In the genomic region with DNA sequence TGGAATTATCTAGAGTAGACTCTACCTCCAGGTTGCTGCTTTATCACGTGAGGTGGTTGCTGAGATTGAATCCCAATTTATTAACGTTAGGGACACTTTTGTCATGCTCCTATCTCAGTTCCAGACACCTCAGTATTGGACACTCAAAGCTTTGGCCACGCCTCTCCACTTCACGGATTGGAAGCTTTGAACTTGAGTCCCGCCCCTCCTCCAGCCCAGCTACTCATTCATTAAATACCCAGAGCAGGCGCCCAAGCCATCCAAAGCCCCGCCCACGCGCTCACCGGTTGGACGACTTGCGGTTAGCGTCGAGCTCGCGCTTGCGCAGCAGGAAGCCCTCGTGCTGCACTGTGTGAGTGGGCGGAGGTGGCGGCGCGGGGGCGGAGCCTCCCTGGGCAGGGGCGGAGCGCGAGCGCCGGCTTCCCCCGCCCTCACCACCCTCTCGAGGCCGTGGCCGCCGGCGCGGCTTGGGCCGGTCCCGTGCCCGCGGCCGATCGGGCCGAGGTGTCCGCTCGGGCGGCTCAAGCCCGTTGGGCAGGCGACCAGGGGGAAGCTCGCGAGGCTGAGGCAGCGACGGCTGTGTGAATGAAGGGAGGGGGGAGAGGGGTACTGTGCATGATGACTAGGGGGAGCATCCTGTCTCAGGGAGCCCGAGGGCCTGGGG, we compare ENCODE assay signal across 7 mouse cellular contexts. TPM values are rescaled to one million over a fixed set of nuclear protein-coding genes. Genes with fewer than 3 reads are reported as not detected.
DNase-seq lines count a peak whose midpoint lies in the region; ATAC-seq lines count a peak whose summit lies in the region.

No protein-coding gene starts in this region.

- peak; percentile 96 for ATAC-seq in intestine, embryonic 15.5 days
- ATAC-seq in midbrain, embryonic 11.5 days (ENCODE audit: low FRiP score), result peak; percentile 96

- H3K27ac ChIP-seq in intestine, embryonic 15.5 days, result no peak overlapping the region
- no peak overlapping the region for H3K27ac ChIP-seq in midbrain, embryonic 11.5 days (ENCODE audit: low read depth, low read length)

- H3K4me3 ChIP-seq in intestine, embryonic 15.5 days (replicated peaks), result peak overlapping the region; percentile 46
- peak overlapping the region; percentile 50 for H3K4me3 ChIP-seq in midbrain, embryonic 11.5 days (ENCODE audit: low read depth, low read length)

- peaks cover 11% of the 10 kb centered on the region for H3K4me1 ChIP-seq in intestine, embryonic 15.5 days (replicated peaks)
- peaks cover 5% of the 10 kb centered on the region; the same call in 1 of the 2 replicates for H3K4me1 ChIP-seq in midbrain, embryonic 11.5 days (ENCODE audit: control insufficient read depth, insufficient read depth, low read length)

- intact Hi-C loops in gastrocnemius, postnatal 36 days (cut with DNase I), result no loop called here
- intact Hi-C loops in left cerebral cortex, postnatal 25 days (cut with DNase I), result no loop called here

- H3K4me2 ChIP-seq in intestine, embryonic 15.5 days (replicated peaks), result peak overlapping the region; percentile 92
- H3K4me2 ChIP-seq in midbrain, embryonic 11.5 days, result peak overlapping the region; percentile 75

- H3K9ac ChIP-seq in intestine, embryonic 15.5 days, result peak overlapping the region; percentile 44
- H3K9ac ChIP-seq in midbrain, embryonic 11.5 days (ENCODE audit: low read length), result peak overlapping the region; percentile 72

- peaks cover 34% of the 10 kb centered on the region for H3K27me3 ChIP-seq in intestine, embryonic 15.5 days (replicated peaks)
- peaks cover 55% of the 10 kb centered on the region for H3K27me3 ChIP-seq in midbrain, embryonic 11.5 days (ENCODE audit: control insufficient read depth, insufficient read depth, low read length)

- under 1% methylated on average over 52 of the region's 52 CpGs for WGBS in intestine, embryonic 15.5 days
- WGBS in midbrain, embryonic 11.5 days, result under 1% methylated on average over 51 of the region's 52 CpGs

- H3K36me3 ChIP-seq in intestine, embryonic 15.5 days, result no peaks in the 10 kb centered on the region
- H3K36me3 ChIP-seq in midbrain, embryonic 11.5 days (ENCODE audit: control insufficient read depth, insufficient read depth, low read length), result no peaks in the 10 kb centered on the region

- no peaks in the 10 kb centered on the region for H3K9me3 ChIP-seq in intestine, embryonic 15.5 days
- peaks cover 2% of the 10 kb centered on the region; the same call in 1 of the 2 replicates for H3K9me3 ChIP-seq in midbrain, embryonic 11.5 days (ENCODE audit: control insufficient read depth, low read length)

- DNase-seq in adrenal gland, adult 2 months, result peak; percentile 99
- peak; percentile 100 for DNase-seq in embryo, embryonic 11.5 days (ENCODE audit: low read depth, low spot score)
- DNase-seq in gastrocnemius, postnatal 36 days, result peak; percentile 98 to 99
- DNase-seq in left cerebral cortex, postnatal 25 days (ENCODE audit: low spot score in 2 of 2), result peak; percentile 98 to 99
- peak; percentile 100 for DNase-seq in midbrain, embryonic 11.5 days (ENCODE audit: low spot score, missing footprints)
- peak; percentile 99 for DNase-seq in skeletal muscle tissue, adult 2 months (ENCODE audit: low read depth, low spot score)

RNA-seq across cellular contexts. Expression of a gene that starts 4.2 kb away (rescaled TPM):
- 1 to 10 TPM in 1 of 2 experiments, not detected in 1; 6.3 TPM for total RNA-seq in adrenal gland, adult 2 months (2021)
- 0.28 TPM in 2 replicates for polyA plus RNA-seq in adrenal gland, adult 2 months (2012; rRNA removed)
- not detected for total RNA-seq in gastrocnemius, postnatal 36 days (2021)
- polyA plus RNA-seq in intestine, embryonic 15.5 days (2015; fragmentation: Nextera tagmentation; extraction: Ambion mirVana), result 1.8 TPM in 1 of 2 replicates, not detected in the other
- total RNA-seq in left cerebral cortex, postnatal 25 days (2021), result not detected
- polyA plus RNA-seq in midbrain, embryonic 11.5 days (2014; fragmentation: Nextera tagmentation; extraction: Ambion mirVana), result not detected in 2 replicates

RNA-seq across cellular contexts. Expression of a gene that starts 5.6 kb away (rescaled TPM):
- total RNA-seq in adrenal gland, adult 2 months (2021), result 10 to 100 TPM; 11.3 to 22.5 TPM
- 60.8 and 74.5 TPM in 2 replicates for polyA plus RNA-seq in adrenal gland, adult 2 months (2012; rRNA removed)
- total RNA-seq in gastrocnemius, postnatal 36 days (2021), result 1 to 10 TPM; 1.7 to 2.1 TPM
- polyA plus RNA-seq in intestine, embryonic 15.5 days (2015; fragmentation: Nextera tagmentation; extraction: Ambion mirVana), result 35.0 and 35.5 TPM in 2 replicates
- total RNA-seq in left cerebral cortex, postnatal 25 days (2021), result 10 to 100 TPM; 21.7 to 31.2 TPM
- polyA plus RNA-seq in midbrain, embryonic 11.5 days (2014; fragmentation: Nextera tagmentation; extraction: Ambion mirVana), result 45.9 and 50.7 TPM in 2 replicates

RNA-seq across cellular contexts. Expression of a gene that starts 23.9 kb away (rescaled TPM):
- total RNA-seq in adrenal gland, adult 2 months (2021), result 10 to 100 TPM; 70.3 to 94.7 TPM
- 253 and 263 TPM in 2 replicates for polyA plus RNA-seq in adrenal gland, adult 2 months (2012; rRNA removed)
- 10 to 100 TPM; 62.1 to 65.3 TPM for total RNA-seq in gastrocnemius, postnatal 36 days (2021)
- polyA plus RNA-seq in intestine, embryonic 15.5 days (2015; fragmentation: Nextera tagmentation; extraction: Ambion mirVana), result 75.9 and 92.8 TPM in 2 replicates
- total RNA-seq in left cerebral cortex, postnatal 25 days (2021), result 10 to 100 TPM; 46.7 to 50.4 TPM
- 2.9 and 5.8 TPM in 2 replicates for polyA plus RNA-seq in midbrain, embryonic 11.5 days (2014; fragmentation: Nextera tagmentation; extraction: Ambion mirVana)
